Mouse (Mus musculus) CH12.LX (cell line): ENCODE measurements at regions not wholly inside any gene's neighbourhood (a gene's known extent, or its start where the extent isn't known, plus 50 kb on each side); places are given as distances from the start of the nearest gene placed in this dataset.

Source experiments
- DNase-seq: peaks from one replicate; pipeline ENCODE4 v3.0.0-alpha.2; 2013; ENCODE audit errors: extremely low read depth
- H3K27ac ChIP-seq: 2 replicates; pipeline ENCODE4 v1.5.1; 2012; ENCODE audit warnings: low read depth, mild to moderate bottlenecking, control low read depth, moderate library complexity; ENCODE audit not compliant: insufficient read depth
- H3K27me3 ChIP-seq: replicated peaks from 2 replicates; pipeline ENCODE3; 2012; ENCODE audit warnings: inconsistent platforms
- H3K36me3 ChIP-seq, 2 experiments: replicated peaks in 1 of 2; 2 replicates each; pipeline versions ENCODE3 to v1.6.1; 2012; ENCODE audit warnings: inconsistent platforms in 1 of 2, low read length in 1 of 2, mild to moderate bottlenecking in 1 of 2, mixed read lengths in 1 of 2, moderate library complexity in 1 of 2; ENCODE audit not compliant: control insufficient read depth in 1 of 2, insufficient read depth in 1 of 2
- H3K4me1 ChIP-seq, 2 experiments: 2 replicates each; pipeline ENCODE4 v1.6.1; 2012; ENCODE audit warnings: inconsistent platforms in 1 of 2, moderate library complexity in 1 of 2; ENCODE audit not compliant: insufficient read depth in 2 of 2, control insufficient read depth in 1 of 2
- H3K4me2 ChIP-seq: 2 replicates; pipeline ENCODE4 v1.6.1; 2012; ENCODE audit warnings: low read depth, mild to moderate bottlenecking, control low read depth; ENCODE audit not compliant: poor library complexity, insufficient read depth, severe bottlenecking
- H3K4me3 ChIP-seq, 3 experiments: fragments of 150-350 bp in 1 of 3; sonication (generic) in 1 of 3; replicated peaks in 1 of 3; 2 replicates each; pipeline versions ENCODE3 to v1.5.1; 2011 to 2012; ENCODE audit warnings: low read depth in 2 of 3, low read length in 2 of 3, mild to moderate bottlenecking in 2 of 3, moderate library complexity in 2 of 3, control low read depth in 1 of 3, improper control_type of control experiment in 1 of 3, inconsistent platforms in 1 of 3, mixed read lengths in 1 of 3; ENCODE audit not compliant: poor library complexity in 1 of 3
- H3K79me2 ChIP-seq: replicated peaks from 2 replicates; pipeline ENCODE4 v1.6.1; 2012; ENCODE audit warnings: mild to moderate bottlenecking, moderate library complexity; ENCODE audit not compliant: control insufficient read depth, poor library complexity, insufficient read depth, severe bottlenecking; ENCODE audit errors: extremely low read depth
- H3K9ac ChIP-seq: 2 replicates; pipeline ENCODE4 v1.6.1; 2012; ENCODE audit warnings: low read depth, mild to moderate bottlenecking, control low read depth, moderate library complexity; ENCODE audit not compliant: insufficient read depth
- H3K9me3 ChIP-seq: replicated peaks from 2 replicates; pipeline ENCODE3; 2012; ENCODE audit warnings: low read length, inconsistent platforms, mixed read lengths
- CHD2 ChIP-seq: IDR thresholded peaks from 2 replicates; pipeline ENCODE4 v1.6.1; 2011; ENCODE audit warnings: low read length, improper control_type of control experiment
- GABPA ChIP-seq: IDR thresholded peaks from 2 replicates; pipeline ENCODE4 v1.6.1; 2012; ENCODE audit warnings: low read depth, low read length, improper control_type of control experiment, inconsistent platforms; ENCODE audit not compliant: insufficient replicate concordance
- IRF4 ChIP-seq: IDR thresholded peaks from 2 replicates; pipeline ENCODE4 v1.6.1; 2014; ENCODE audit warnings: low read depth, mild to moderate bottlenecking, inconsistent platforms, low read length, improper control_type of control experiment
- MAX ChIP-seq: IDR thresholded peaks from 2 replicates; pipeline ENCODE4 v1.6.1; 2011; ENCODE audit warnings: low read length, improper control_type of control experiment
- PAX5 ChIP-seq: IDR thresholded peaks from 2 replicates; pipeline ENCODE4 v1.6.1; 2012; ENCODE audit warnings: low read length, inconsistent platforms, mixed read lengths
- POLR2AphosphoS2 ChIP-seq: IDR thresholded peaks from 2 replicates; pipeline ENCODE4 v1.6.1; 2011; ENCODE audit warnings: low read depth, low read length, improper control_type of control experiment
- SIN3A ChIP-seq: IDR thresholded peaks from 2 replicates; pipeline ENCODE4 v1.6.1; 2012; ENCODE audit warnings: low read length, improper control_type of control experiment, inconsistent platforms
- USF1 ChIP-seq: IDR thresholded peaks from 2 replicates; pipeline ENCODE4 v1.6.1; 2014; ENCODE audit warnings: low read depth, mild to moderate bottlenecking, inconsistent platforms, low read length, improper control_type of control experiment
- USF2 ChIP-seq: conservative IDR thresholded peaks from 2 replicates; pipeline ENCODE4 v1.6.1; 2011; ENCODE audit warnings: low read depth, low read length, improper control_type of control experiment
- ZC3H11A ChIP-seq: IDR thresholded peaks from 2 replicates; pipeline ENCODE4 v1.6.1; 2012; ENCODE audit warnings: low read depth, mild to moderate bottlenecking, inconsistent platforms, low read length, improper control_type of control experiment
- ZNF384 ChIP-seq: IDR thresholded peaks from 2 replicates; pipeline ENCODE4 v1.6.1; 2012; ENCODE audit warnings: low read depth, low read length, improper control_type of control experiment, inconsistent platforms
- dilution Hi-C: fragments of 300-500 bp; cut with MboI; formaldehyde crosslinking; loops from 2 replicates; pipeline ENCODE4 v1.14.3; 2020; ENCODE audit warnings: low sequenced_read_pairs; ENCODE audit not compliant: extremely low pct_unique_long_range_greater_than_20kb, extremely low pct_ligation_motif_present
- in situ Hi-C: fragments of 300-500 bp; cut with MboI; formaldehyde crosslinking; loops from 3 replicates; pipeline ENCODE4 v1.14.3; 2019; ENCODE audit warnings: low sequenced_read_pairs, low pct_ligation_motif_present, low pct_unique_long_range_greater_than_20kb, mixed read lengths

- no peak overlapping the region for H3K9ac ChIP-seq
- dilution Hi-C loops, result no loop called here
- no peak overlapping the region for H3K27ac ChIP-seq
Measured at GRCm38 (mm10) chr16:30185707-30186106, 81.6 kb downstream of the Cpn2 start.

DNA sequence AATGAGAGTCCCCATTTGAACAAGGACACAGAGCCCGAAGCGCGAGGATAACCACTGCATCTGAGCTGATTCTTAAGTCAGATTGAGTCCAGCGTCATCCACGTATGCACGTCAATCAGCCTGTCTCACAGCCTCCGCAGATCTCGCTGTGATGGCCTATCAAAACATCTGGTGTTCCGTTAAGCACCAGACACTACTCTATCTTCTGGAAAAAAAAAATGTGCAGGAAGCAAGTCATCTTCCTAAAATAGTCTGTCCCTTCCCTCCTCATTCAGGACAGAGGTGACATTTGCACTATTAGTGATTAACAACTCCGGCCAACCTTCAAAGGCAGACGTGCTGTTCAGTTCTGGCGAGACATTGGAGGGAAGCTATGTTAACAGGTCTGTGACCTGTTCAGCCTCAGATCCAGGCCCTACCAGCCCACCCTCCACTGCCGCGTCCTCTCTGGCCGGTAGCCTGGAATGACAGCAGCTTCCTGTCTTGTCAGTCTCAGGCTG lies 81.0 kb downstream of the Cpn2 start:
- no peak for TF ChIP-seq CHD2
- TF ChIP-seq USF2, result no peak
- TF ChIP-seq GABPA, result no peak
- TF ChIP-seq ZC3H11A, result no peak
- Histone ChIP-seq H3K79me2 (no peaks in the 10 kb centered on the region), H3K9me3 (no peaks in the 10 kb centered on the region), H3K36me3 (no peaks in the 10 kb centered on the region), H3K9ac (no peak overlapping the region), H3K27ac (no peak overlapping the region), H3K4me2 (no peak overlapping the region), H3K4me1 (peaks cover 0 to 15% of the 10 kb centered on the region in 2 experiments; a peak in 2 of 4 replicates), H3K4me3 (no peak overlapping the region), H3K27me3 (peaks cover 18% of the 10 kb centered on the region)
- in situ Hi-C loops (no loop called here), dilution Hi-C loops (no loop called here)
- no peak for DNase-seq

More at GRCm38 (mm10) chr16:30185707-30186106, 81.6 kb downstream of the Cpn2 start:
- TF ChIP-seq ZNF384 (peak; percentile 41; the same call in 1 of the 2 replicates), SIN3A (no peak)
- H3K79me2 ChIP-seq, result no peaks in the 10 kb centered on the region
- H3K9me3 ChIP-seq, result no peaks in the 10 kb centered on the region
- H3K36me3 ChIP-seq, result no peaks in the 10 kb centered on the region
- peaks cover 3 to 18% of the 10 kb centered on the region in 2 experiments; a peak in 3 of 4 replicates for H3K4me1 ChIP-seq
- H3K27me3 ChIP-seq, result peaks cover 16% of the 10 kb centered on the region
- no peak overlapping the region for H3K4me3 ChIP-seq
- DNase-seq, result no peak
- H3K4me2 ChIP-seq, result no peak overlapping the region
- in situ Hi-C loops, result no loop called here

DNA sequence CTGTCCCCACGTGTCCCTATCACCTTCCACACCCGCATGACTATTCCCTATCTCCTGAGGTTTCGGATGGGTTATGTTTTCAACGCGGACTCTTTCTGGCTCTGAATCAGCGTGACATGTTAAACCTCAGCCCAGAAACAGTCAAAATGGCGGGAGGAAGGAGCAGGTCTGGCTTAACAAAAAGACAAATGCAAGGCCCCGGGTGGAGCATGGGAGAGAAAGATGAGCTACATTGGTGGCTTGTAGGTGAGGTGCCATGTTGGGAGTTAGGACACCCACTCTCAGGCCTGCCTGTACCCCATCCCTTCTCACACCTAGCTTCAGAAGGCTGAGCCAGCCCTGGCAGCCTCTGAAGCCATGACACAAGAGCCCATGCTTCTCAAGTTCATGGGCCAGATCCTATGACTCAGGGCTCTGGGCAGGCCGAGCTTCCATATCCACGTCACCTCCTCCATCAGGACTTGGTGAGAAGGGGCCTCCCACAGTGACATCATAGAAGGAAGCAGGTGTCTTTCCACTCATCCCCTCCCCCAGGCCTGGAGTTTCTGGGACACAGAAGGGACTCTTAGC lies 80.5 kb downstream of the Cpn2 start:
- H3K4me3 ChIP-seq, result no peak overlapping the region
- no peak for DNase-seq
- H3K4me1 ChIP-seq, result peaks cover 0 to 15% of the 10 kb centered on the region in 2 experiments; a peak in 2 of 4 replicates
- peaks cover 18% of the 10 kb centered on the region for H3K27me3 ChIP-seq
- no peak overlapping the region for H3K4me2 ChIP-seq
- H3K36me3 ChIP-seq, result no peaks in the 10 kb centered on the region
- no peaks in the 10 kb centered on the region for H3K79me2 ChIP-seq
- H3K9ac ChIP-seq, result no peak overlapping the region
- in situ Hi-C loops (no loop called here), dilution Hi-C loops (no loop called here)
- TF ChIP-seq MAX (no peak), USF1 (no peak), USF2 (no peak), PAX5 (no peak), IRF4 (no peak), POLR2AphosphoS2 (no peak)
- no peaks in the 10 kb centered on the region for H3K9me3 ChIP-seq
- no peak overlapping the region for H3K27ac ChIP-seq
